23 mouse cellular contexts compared by ENCODE assay signal in the genomic region with DNA sequence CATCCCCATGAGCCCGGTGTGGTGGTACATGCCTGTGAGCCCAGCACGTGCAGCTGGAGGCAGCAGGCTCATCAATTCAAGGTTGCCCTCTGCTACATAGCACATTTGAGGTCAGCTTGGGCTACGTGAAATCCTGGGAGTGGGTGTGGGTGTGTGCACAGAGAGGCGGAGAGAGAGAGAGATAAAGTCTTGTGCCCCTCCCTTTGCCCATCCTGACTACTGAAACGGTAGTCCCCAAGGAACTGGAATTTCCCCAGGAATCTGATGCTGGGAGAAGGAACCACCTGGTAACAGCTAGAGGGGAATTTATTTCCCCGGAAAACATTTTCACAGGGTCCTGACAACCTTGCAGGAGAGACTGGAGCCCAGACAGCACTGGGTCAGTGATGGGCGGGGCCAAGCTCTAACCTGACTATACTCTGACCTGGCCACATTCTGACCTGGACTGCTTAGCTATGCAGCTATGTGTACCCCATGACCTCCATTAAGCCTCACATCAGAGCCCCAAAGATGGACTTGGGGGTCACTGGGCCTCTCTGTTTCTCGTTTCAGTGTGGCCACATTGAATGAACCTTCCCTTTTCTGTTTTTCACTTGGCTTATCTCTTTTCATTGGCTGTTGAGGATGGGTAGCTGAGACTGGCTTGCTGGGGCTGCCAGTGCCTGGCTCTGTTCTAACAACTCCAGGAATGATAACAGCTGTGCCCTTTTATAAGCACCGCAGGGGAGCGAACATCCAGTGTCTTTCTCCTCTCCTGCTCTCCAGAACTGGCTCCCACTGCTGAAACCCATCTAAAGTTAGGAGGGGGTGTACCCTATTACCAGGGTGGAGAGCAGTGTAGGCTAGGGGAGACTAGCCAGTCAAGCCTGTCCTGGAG. TPM values are rescaled to one million over a fixed set of nuclear protein-coding genes. Genes with fewer than 3 reads are reported as not detected.
DNase-seq lines count a peak whose midpoint lies in the region; ATAC-seq and TF ChIP-seq lines count a peak whose summit lies in the region.
"Had no signal": no experiment of that assay in that cellular context is flagged by ENCODE, and none has a peak within 500 bp of the region (broad histone marks: within the 10 kb centered on the region; RNA-seq: fewer than 3 reads in every experiment).

No protein-coding gene starts in this region.

- no peaks in the 10 kb centered on the region for H3K27me3 ChIP-seq in kidney, adult 2 months (replicated peaks; ENCODE audit: control insufficient read depth, insufficient read depth, low read length)
- no peaks in the 10 kb centered on the region for H3K27me3 ChIP-seq in ES-Bruce4 (ENCODE audit: control insufficient read depth, insufficient read depth, low read length, poor library complexity, severe bottlenecking)
- H3K27me3 ChIP-seq in hindbrain, embryonic 16.5 days (replicated peaks; ENCODE audit: control insufficient read depth, insufficient read depth, low read length): no peaks in the 10 kb centered on the region
- H3K27me3 ChIP-seq: midbrain, embryonic 15.5 days had no signal

- no peak overlapping the region for H3K4me2 ChIP-seq in hindbrain, embryonic 16.5 days (ENCODE audit: low read length)
- H3K4me2 ChIP-seq: hindbrain, embryonic 14.5 days; midbrain, embryonic 15.5 days; neural tube, embryonic 12.5 days had no signal

- H3K9me3 ChIP-seq in ES-Bruce4 (replicated peaks; ENCODE audit: control insufficient read depth, insufficient read depth, low read length, poor library complexity, severe bottlenecking): no peaks in the 10 kb centered on the region
- no peaks in the 10 kb centered on the region for H3K9me3 ChIP-seq in hindbrain, embryonic 16.5 days (ENCODE audit: control insufficient read depth, low read length)
- H3K9me3 ChIP-seq: embryonic facial prominence, embryonic 10.5 days; heart, embryonic 10.5 days; midbrain, embryonic 15.5 days; neural tube, embryonic 12.5 days had no signal

- H3K27ac ChIP-seq in kidney, adult 2 months (ENCODE audit: insufficient read depth, low read depth, low read length): no peak overlapping the region
- H3K27ac ChIP-seq in ES-Bruce4 (ENCODE audit: insufficient read depth, low read length): 0 out of 2 replicates have a peak overlapping the region, but pooled peaks have one; percentile 24
- no peak overlapping the region for H3K27ac ChIP-seq in hindbrain, embryonic 16.5 days (ENCODE audit: low read depth, low read length)
- H3K27ac ChIP-seq: embryonic facial prominence, embryonic 10.5 days; heart, embryonic 10.5 days; hindbrain, embryonic 14.5 days; layer of hippocampus, adult 2 months; midbrain, embryonic 15.5 days; neural tube, embryonic 12.5 days had no signal

- H3K9ac ChIP-seq in ES-Bruce4 (ENCODE audit: low read depth, poor library complexity, severe bottlenecking): no peak overlapping the region
- no peak overlapping the region for H3K9ac ChIP-seq in hindbrain, embryonic 16.5 days (ENCODE audit: low read depth, low read length)
- H3K9ac ChIP-seq: hindbrain, embryonic 14.5 days; midbrain, embryonic 15.5 days; neural tube, embryonic 12.5 days had no signal

- peak; percentile 45 for DNase-seq in kidney, adult 2 months
- no peak for DNase-seq in kidney, postnatal 4 days
- peak; percentile 53 for DNase-seq in brain, adult 2 months (ENCODE audit: low read depth, low spot score)
- peak; percentile 44 to 55 for DNase-seq in kidney, postnatal 36 days
- DNase-seq in spleen, postnatal 10 days (ENCODE audit: low spot score in 2 of 2): no peak
- DNase-seq in thymus, postnatal 36 days: no peak
- DNase-seq: adrenal gland, postnatal 36 days; B cell, adult 2 months; cerebellum, postnatal 10 days; gastrocnemius, postnatal 25 days; heart, postnatal 14 days; liver; right cerebral cortex, postnatal 25 days; thymus, postnatal 25 days had no signal

- H3K4me3 ChIP-seq in kidney, adult 2 months (ENCODE audit: insufficient read depth, low read depth, low read length): no peak overlapping the region
- no peak overlapping the region for H3K4me3 ChIP-seq in ES-Bruce4 (ENCODE audit: low read depth, low read length)
- H3K4me3 ChIP-seq in hindbrain, embryonic 16.5 days (ENCODE audit: low read length): no peak overlapping the region
- H3K4me3 ChIP-seq: embryonic facial prominence, embryonic 10.5 days; erythroblast, embryonic 14.5 days; heart, embryonic 10.5 days; layer of hippocampus, adult 2 months; midbrain, embryonic 15.5 days; neural tube, embryonic 12.5 days had no signal

- H3K36me3 ChIP-seq in kidney, adult 2 months (ENCODE audit: control insufficient read depth, insufficient read depth, low read length): no peaks in the 10 kb centered on the region
- no peaks in the 10 kb centered on the region for H3K36me3 ChIP-seq in ES-Bruce4 (ENCODE audit: control insufficient read depth, insufficient read depth, low read length, poor library complexity, severe bottlenecking)
- H3K36me3 ChIP-seq in hindbrain, embryonic 16.5 days (ENCODE audit: control insufficient read depth, insufficient read depth, low read length): no peaks in the 10 kb centered on the region
- H3K36me3 ChIP-seq: embryonic facial prominence, embryonic 10.5 days; heart, embryonic 10.5 days; midbrain, embryonic 15.5 days; neural tube, embryonic 12.5 days had no signal

- H3K4me1 ChIP-seq in kidney, adult 2 months (ENCODE audit: control insufficient read depth, insufficient read depth, low read length): peaks cover 3% of the 10 kb centered on the region; the same call in 1 of the 2 replicates
- H3K4me1 ChIP-seq in ES-Bruce4 (ENCODE audit: control insufficient read depth, insufficient read depth, low read length): peaks cover 6% of the 10 kb centered on the region
- H3K4me1 ChIP-seq in hindbrain, embryonic 16.5 days (ENCODE audit: control insufficient read depth, insufficient read depth, low read depth, low read length): no peaks in the 10 kb centered on the region
- H3K4me1 ChIP-seq: midbrain, embryonic 15.5 days; neural tube, embryonic 12.5 days had no signal

- TF ChIP-seq POLR2A in kidney, adult 2 months (IDR thresholded peaks at IDR 0.05; ENCODE audit: low read depth, low read length): no peak
- TF ChIP-seq POLR2A in ES-Bruce4 (IDR thresholded peaks at IDR 0.05; ENCODE audit: insufficient read depth, low read length): no peak

- TF ChIP-seq EP300 in ES-Bruce4 (IDR thresholded peaks at IDR 0.05; ENCODE audit: insufficient read depth, low read depth, low read length): no peak

- WGBS in kidney, adult 2 months: 38% methylated on average over 10 of the region's 10 CpGs
- 61% methylated on average over 10 of the region's 10 CpGs for WGBS in hindbrain, embryonic 16.5 days

- no peak for ATAC-seq in hindbrain, embryonic 16.5 days
- ATAC-seq: midbrain, embryonic 15.5 days had no signal

- TF ChIP-seq CTCF in kidney, adult 2 months (conservative IDR thresholded peaks at IDR 0.05; ENCODE audit: insufficient read depth, insufficient read length, low read depth, low read length): no peak
- TF ChIP-seq CTCF in ES-Bruce4 (IDR thresholded peaks at IDR 0.05; ENCODE audit: low read depth, low read length): no peak

RNA-seq across cellular contexts. Expression of a gene that starts 6.0 kb away (rescaled TPM):
- polyA plus RNA-seq in kidney, adult 2 months (2012; rRNA removed): 21.5 and 21.6 TPM in 2 replicates
- polyA plus RNA-seq in ES-Bruce4 (2011; ENCODE audit: insufficient read depth, insufficient read length, low read depth, missing spikeins): 244 and 277 TPM in 2 replicates
- 79.4 and 80.8 TPM in 2 replicates for polyA plus RNA-seq in hindbrain, embryonic 16.5 days (2015; fragmentation: Nextera tagmentation; extraction: Ambion mirVana)

RNA-seq across cellular contexts. Expression of a gene that starts 53.0 kb away (rescaled TPM):
- polyA plus RNA-seq in kidney, adult 2 months (2012; rRNA removed): 0.19 and 0.41 TPM in 2 replicates
- not detected in 2 replicates for polyA plus RNA-seq in ES-Bruce4 (2011; ENCODE audit: insufficient read depth, insufficient read length, low read depth, missing spikeins)
- 20.1 and 26.9 TPM in 2 replicates for polyA plus RNA-seq in hindbrain, embryonic 16.5 days (2015; fragmentation: Nextera tagmentation; extraction: Ambion mirVana)
- polyA plus RNA-seq: erythroblast, embryonic 14.5 days had no signal

Comparison
In these comparisons a context has a peak if more than half of its experiments do, and no peak if none do; other contexts are left out.
1. DNase-seq: peak in kidney, adult 2 months (single experiment), brain, adult 2 months (single experiment) and kidney, postnatal 36 days (2 of 2); none in kidney, postnatal 4 days (0 of 2), spleen, postnatal 10 days (0 of 2) and thymus, postnatal 36 days (0 of 2).
2. RNA of a gene that starts 53.0 kb away (polyA plus RNA-seq): 20.1 to 26.9 TPM in hindbrain, embryonic 16.5 days; 0.19 to 0.41 TPM in kidney, adult 2 months and not detected in ES-Bruce4; every median in the first group is over 10 times any median in the second.